Mouse (Mus musculus): ENCODE data around the gene Abcb8.

DNA sequence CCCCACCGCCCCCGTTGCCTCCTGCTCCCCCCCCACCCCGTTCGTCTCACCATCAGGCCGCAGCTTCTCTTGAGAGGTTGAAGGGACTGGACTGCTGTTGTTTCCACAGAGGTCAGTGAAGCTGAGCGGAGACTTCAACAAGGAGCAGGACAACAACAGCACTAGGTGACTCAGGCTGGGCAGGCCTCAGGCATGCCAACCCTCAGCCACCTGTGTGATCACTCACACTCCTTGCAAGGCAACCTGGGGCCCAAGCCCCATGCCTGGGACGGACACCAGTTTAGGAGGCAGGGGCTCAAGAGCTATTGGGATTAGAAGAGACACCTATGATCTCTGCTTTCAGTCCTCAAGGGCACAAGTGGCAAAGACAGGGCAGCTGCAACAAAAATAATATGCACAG, 1.6 kb upstream of the Abcb8 start, which contains the start of gene Atg9b:
- no peak for TF ChIP-seq MAFK (IDR thresholded peaks at IDR 0.05; ENCODE audit: insufficient read depth, low read depth, low read length)
- no peak for TF ChIP-seq HCFC1 (IDR thresholded peaks at IDR 0.05; ENCODE audit: borderline replicate concordance, insufficient read depth, low read length)

Measured in ES-E14 (cell line).